Mouse (Mus musculus): Measurements from ENCODE around the gene Prpf3.
"Not testable (repeated sequence)": the region's sequence is repeated elsewhere in the genome, so short reads cannot be mapped to it uniquely, and the experiment has no call there.

Gene Prpf3

GRCm38 (mm10) chr3:95855502-95856089 is at the start of gene Prpf3:
Gene Prpf3, minus strand, starts transcription at chr3:95855885.
- DNase-seq (ENCODE audit: extremely low read depth, low read depth) = peak; percentile 95

DNA sequence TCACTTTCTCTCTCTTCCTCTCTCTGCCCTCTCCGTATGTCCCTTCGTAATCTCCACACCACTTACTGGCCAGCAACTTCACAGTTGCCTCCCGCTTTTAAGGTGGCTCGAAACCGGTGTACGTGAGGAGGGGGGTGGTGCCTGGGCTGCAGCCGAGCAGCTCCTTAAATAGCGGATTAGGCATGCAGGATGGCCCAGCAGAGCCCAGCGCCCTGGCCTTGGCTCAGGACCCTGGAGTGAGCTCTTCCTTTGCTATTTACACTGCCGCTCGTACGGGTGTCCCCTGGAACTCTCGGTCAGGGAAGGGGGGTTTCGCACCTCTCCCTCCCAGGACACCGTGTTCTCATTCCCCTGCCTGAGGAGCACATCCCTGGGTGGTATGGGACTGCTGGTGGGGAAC is 48.9 kb upstream of the Prpf3 start, which contains the start of gene Car14:
Gene Car14 (minus strand): TSS at position 124 of the 400 bp plus-strand sequence.
- no peak for DNase-seq (ENCODE audit: extremely low read depth, low read depth)

DNA sequence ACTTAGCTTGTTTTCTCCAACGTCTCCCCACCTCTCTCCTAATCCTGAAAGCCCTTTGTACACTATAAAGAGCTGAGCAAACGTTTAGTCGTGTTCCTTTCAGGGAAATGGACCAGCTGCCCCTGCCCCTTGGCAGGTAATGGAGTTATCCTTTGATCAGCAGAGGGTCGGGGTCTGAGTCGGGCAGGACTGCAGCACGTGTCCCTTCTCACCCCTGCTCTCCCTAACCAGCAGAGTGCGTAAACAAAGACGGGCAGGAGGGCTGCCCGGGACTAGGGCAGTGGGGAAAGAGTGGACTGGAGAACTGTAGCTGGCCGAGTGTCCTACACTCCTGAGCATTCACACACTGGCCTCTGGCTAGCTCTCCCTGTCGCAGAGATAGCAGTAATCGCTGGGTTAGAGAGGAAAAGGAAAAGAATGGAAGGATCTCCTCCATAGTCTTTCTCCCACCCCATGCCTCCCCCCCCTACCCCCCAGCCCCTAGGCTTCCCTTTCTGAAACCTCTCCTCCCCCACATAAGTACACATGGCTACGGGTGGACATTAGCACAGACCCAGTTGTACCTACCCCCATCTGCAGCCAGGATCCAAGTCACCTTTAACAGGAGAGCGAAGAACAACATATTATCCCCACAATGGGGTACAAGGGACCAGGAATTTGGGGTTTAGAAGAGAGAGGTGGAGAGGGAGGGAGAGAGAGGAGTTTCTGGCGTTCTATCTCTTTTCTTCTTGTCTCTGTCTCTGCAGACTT is 48.2 kb upstream of the Prpf3 start:
- no peak for DNase-seq (ENCODE audit: extremely low read depth, low read depth)

DNA sequence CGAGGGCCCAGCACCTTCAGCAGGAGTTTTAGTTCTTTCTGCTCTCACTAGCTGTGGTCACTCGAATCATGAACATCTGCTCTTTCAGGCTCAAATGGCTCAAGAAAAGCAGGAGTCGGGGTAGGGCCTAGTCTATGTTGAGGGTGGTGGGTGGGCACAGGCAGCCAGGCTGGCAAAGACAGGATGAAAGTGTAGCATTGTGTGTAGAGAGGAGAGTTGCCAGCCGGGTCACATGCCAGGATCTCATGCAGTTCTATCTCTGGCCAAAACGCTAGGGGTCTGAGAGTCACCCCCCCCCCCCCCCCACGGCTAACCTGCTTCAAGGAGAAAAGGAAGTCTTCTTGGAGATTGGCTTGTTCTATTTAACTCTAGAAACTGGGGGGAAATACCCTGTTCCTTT is 47.0 kb upstream of the Prpf3 start:
- DNase-seq (ENCODE audit: extremely low read depth, low read depth) = no peak

DNA sequence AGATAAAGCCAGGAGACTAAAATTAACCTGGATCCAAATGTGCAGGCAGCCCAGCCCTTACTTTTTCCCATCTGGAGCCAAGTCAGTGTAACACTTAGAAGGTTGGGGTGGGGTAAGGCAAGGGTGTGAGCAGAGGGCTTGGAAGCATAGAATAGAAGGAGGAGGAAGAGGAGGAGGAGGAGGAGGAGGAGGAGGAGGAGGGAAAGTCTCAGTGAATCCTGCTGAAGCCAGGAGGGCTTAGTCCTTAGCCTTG is 46.6 kb upstream of the Prpf3 start:
- DNase-seq (ENCODE audit: extremely low read depth, low read depth) = no peak

DNA sequence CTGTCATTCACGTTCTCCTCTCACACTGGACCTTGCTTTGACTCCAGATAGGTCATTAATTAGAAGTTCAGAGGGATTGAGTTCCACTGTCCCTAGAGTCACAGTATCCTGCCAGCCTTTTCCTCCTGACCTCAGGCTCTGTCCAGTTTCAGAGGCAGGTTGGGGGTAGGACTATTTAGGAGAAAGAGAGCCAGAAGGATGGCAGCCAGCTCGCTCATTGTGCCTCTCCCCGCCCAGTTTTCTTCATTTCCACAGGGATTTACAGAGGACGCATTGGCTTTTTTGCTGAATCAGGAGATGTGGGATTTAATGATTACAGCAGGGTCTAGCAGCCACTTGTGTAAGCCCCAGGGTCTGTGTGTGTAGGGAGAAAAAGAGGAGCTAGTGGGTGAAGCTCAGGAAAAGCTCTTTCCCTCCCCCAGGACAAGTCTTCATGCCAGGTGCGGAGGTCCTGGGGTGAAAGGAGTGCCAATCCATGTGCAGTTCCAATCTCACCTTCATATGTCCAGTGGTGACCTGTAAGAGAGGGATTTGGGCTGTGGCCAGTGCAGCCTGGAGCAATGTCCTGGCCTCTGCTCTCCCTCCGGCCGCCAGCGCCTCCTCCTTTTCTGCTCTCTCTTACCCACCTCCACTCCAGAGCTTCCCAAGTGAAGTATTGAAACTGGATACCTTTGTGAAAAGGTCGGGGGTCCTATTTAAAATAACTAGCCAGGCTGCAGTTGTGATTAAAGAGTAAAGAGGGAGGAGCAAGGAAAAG is 46.1 kb upstream of the Prpf3 start:
- DNase-seq (ENCODE audit: extremely low read depth, low read depth) = no peak

DNA sequence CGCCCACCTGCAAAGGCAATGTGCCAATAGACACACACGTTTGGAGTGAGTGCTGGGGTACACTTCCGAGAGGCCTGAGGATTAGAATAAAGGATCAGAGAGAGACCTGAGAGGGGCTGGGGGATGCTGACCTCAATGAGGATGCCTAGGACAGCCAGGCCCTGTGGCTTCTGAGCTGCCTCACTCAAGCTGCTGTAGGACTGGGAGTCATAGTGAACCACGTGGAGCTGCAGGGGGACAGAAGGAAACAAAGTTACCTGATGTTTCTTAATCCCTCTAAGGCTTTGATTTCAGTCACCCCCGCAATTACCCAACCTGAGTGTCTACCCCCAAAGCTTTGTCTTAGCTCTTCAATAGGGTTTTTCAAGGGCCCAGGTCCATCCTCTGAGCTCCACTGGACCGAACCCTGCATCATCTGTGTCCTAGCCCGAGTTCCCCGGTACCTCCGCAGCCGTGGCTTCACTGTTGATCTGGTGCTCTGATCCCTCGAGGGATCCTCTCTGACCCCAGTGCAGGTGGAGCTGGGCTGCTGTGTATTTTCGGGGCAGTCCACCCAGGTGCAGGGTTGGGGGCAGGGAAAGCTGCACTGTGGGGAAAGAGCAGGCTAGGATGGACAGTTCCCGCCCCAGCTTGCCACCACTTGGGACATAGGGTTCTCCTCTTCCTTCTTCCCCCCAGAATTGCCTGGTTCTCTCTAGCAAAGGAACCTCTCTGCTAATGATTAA is 44.3 kb upstream of the Prpf3 start:
- no peak for DNase-seq (ENCODE audit: extremely low read depth, low read depth)

- not testable (repeated sequence) for DNase-seq (ENCODE audit: extremely low read depth, low read depth)
These were observed 39.8 kb upstream of the Prpf3 start for GRCm38 (mm10) chr3:95895501-95895900.

GRCm38 (mm10) chr3:95894317-95895160 is 38.9 kb upstream of the Prpf3 start:
- peak; percentile 73 for DNase-seq (ENCODE audit: extremely low read depth, low read depth)

DNA sequence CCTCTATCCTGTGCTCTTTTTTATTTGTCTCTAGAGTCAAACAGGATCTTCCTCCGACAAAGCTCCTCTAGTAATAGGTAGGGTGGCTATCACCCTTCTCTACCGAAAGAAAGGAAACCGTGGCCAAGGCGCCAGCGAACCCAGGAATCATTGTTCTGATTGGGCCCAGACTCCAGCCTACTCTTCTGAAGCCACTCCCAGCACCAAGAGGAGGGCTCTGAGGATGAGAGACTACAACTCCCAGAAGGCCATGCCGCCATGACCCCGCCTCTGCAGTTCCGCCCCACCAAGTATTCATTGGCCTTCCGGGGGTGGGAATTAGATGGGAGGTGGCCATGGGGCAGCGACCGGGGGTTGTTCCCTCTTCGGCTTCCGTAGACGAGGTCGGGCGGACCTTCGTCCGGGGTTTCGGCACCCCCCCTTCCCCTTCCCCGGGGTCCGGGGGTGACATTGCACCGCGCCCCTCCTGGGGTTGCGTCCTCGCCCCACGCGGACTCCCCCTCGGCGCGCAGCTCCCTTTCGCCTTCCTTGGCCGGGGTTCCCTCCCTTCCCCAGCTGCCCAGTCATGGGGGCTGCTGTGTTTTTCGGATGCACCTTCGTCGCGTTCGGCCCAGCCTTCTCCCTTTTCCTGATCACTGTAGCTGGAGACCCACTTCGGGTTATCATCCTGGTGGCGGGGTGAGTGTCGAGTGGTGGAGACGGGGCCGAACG is 38.1 kb upstream of the Prpf3 start, which contains the start of gene Aph1a:
Gene Aph1a (plus strand): TSS at position 364 of the 711 bp plus-strand sequence.
- DNase-seq (ENCODE audit: extremely low read depth, low read depth) = peak; percentile 100

DNA sequence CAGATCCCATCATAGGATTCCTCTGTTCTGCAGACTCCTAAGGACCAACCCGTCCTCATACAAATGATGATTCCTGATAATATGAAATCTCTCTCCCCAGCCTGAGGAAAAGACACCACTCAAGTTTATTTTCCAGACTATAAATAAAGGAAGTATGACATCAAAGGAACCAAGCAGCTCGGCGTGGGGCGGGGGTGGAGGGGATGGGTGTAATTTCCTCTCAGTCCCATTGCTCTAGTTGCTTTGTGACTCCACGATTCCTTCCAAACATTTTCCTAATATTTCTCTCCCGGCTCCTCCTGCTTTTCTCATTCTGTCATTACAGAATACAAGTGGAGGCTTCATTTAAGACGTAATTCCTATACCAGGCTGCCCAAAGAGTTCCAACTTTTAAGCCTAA is 37.4 kb upstream of the Prpf3 start:
- DNase-seq (ENCODE audit: extremely low read depth, low read depth) = peak; percentile 60

DNA sequence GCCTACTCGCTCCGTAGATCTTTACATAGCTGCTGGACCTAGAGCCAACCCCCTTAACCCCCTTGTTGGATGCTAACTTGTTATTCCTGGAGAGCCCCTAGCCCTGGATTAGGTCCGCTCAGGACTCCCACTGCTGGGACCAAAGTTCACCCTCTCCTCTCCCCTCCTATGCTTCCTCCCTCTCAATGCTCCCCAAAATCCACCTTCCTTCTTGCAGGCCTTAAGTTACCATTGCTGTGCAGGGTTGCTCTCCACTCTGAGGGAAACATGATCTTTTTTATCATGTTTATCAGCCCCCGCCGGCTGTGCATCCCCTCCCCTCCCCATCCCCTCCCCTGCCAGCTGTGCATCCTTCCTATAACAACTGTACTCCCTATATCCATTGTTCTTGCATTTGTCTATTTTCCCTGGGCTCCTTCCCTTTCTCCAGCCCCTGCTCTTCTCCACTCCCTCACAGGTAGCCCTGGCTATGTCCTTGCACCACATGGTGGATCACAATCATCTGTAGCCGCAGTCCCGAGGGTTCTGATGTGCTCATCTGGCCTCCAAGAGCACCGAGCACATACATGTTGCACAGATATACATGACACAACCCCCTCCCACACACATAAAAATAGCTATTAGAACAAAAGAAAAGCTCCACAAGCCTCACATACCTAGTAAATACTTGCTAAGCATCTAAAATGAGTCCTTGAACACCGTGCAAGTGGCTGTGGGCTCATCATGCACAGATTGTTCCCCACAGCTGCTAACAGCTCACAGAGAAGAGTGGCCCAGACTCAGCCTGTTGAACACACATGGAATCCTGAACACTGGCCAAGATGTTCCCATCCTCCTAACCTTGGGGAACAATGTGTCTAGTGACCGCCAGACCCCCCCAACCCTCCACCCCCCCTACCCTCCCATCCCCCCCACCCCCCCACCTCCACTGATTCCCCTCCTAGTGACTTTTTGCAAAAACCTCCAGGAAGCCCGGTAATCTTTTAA is 36.7 kb upstream of the Prpf3 start:
- no peak for DNase-seq (ENCODE audit: extremely low read depth, low read depth)

DNA sequence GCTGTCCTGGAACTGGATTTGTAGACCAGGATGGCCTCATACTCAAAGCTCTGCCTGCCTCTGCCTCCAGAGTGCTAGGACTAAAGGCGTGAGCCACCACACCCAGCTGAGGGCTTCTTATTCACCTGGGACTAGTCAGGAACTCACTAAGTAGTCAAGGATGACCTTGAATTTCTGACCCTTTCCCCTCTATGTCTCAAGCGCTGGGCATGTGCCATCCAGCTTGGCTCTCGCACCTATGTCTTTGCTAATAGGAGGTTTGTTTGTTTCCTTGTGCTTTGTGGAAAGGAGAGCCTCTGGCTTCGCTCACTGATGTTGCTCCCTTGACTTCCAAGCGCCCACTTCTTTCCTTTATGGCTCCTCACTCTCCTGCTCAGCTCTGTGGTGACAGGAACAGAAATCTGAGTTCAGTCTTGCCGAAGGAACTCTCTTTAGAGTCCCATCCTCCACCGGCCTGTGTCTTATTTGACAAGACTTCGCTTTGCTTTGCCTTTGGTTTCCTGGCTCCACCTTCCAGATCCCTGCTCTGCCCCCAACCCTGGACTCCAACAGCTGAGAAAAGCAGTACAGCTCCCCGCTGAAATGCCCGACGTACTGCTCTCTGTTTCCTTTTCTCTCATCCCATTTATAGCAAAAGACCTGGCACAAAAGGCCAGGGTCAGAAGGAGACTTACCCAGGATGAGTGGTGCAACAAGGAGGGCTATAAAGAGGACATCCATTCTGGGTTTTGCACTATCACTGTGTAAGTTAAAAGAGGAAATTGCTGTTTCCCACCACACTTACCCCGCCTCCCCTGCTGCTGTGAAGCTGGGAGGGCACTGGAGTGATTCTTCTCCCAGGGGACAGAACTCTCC is 35.8 kb upstream of the Prpf3 start, which contains the start of gene BC028528:
Gene BC028528 (minus strand): TSS at position 795 of the 855 bp plus-strand sequence.
- peak; percentile 87 for DNase-seq (ENCODE audit: extremely low read depth, low read depth)

DNA sequence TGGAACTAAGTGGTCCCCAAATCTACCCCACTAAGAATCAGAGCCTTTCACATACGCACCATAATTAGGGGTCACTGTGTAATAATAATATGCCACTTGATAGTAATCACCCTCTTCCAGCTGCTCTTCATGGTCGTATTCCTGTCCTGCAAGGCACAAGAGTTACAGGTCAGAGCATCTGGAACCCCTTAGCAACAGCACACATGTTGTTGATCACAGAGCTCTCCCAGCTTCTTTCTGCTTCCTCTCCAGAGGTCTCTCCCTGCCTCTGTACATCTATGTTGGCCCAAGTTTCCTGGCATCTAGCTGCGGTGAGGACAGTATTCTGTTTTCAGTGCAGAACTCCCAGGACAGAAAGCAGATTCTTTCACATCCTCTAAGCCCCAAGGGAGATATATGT is 34.0 kb upstream of the Prpf3 start:
- DNase-seq (ENCODE audit: extremely low read depth, low read depth) = no peak

DNA sequence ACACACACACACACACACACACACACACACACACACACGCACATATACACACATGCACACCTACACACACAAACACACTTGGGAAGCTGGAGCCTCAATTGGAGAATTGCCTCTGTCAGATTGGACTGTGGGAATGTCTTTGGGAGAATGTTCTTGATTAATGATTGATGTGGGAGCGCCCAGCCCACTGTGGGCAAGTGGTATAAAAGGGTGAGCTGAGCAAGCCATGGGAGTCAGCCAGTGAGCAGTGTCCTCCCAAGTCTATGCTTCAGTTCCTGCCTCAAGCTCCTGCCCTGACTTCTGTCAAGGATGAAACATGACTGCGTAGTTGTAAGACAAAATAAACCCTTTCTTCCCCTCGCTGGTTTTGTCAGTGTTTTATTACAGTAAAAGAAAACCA is 31.9 kb upstream of the Prpf3 start:
- DNase-seq (ENCODE audit: extremely low read depth, low read depth) = no peak

- DNase-seq (ENCODE audit: extremely low read depth, low read depth) = no peak
These were observed 28.7 kb upstream of the Prpf3 start for GRCm38 (mm10) chr3:95884400-95884799.

- peak; percentile 85 for DNase-seq (ENCODE audit: extremely low read depth, low read depth)
These were observed 27.2 kb upstream of the Prpf3 start for GRCm38 (mm10) chr3:95882816-95883425.

All from MEL-GATA-1-ER (cell line).